Mouse (Mus musculus): ENCODE results near the gene Gm17018. TPM values are rescaled to one million over a fixed set of nuclear protein-coding genes. Genes with fewer than 3 reads are reported as not detected.

Gm17018 gene
- polyA plus RNA-seq, 1 experiment from 2014 or later: 53.7 TPM

DNA sequence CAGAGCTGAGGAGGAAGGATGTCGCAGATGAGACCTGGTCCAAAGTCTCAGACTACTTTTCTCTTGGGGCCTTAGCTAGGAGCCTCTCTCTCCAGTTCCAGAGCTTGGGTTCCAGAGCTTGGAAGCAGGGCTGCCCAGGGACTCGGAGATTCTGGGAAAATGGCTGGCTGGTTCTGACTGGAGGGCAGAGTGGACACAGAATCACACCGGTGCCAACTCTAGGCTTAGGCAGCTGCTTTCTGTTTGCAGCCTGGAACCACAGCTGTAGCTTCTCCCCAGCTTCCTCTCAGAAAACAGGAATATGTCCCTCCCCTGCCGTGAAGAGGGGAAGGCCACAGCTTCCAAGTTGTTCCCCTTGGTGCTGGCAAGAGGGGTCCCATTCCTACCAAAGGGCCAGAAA lies 10.5 kb upstream of the Gm17018 start:
- H3K9ac ChIP-seq: no peak overlapping the region
- no peaks in the 10 kb centered on the region for H3K9me3 ChIP-seq (replicated peaks)
- no peak overlapping the region for H3K4me2 ChIP-seq (replicated peaks)
- ATAC-seq (ENCODE audit: insufficient number of reproducible peaks, low FRiP score, low TSS enrichment, low read depth): no peak
- 63% methylated on average over 4 of the region's 4 CpGs for WGBS
- no peak overlapping the region for H3K27ac ChIP-seq (replicated peaks)
- peaks cover 2% of the 10 kb centered on the region for H3K4me1 ChIP-seq
- no peak overlapping the region for H3K4me3 ChIP-seq (replicated peaks)
- peaks cover 16% of the 10 kb centered on the region for H3K27me3 ChIP-seq
- H3K36me3 ChIP-seq: peaks cover 27% of the 10 kb centered on the region

DNA sequence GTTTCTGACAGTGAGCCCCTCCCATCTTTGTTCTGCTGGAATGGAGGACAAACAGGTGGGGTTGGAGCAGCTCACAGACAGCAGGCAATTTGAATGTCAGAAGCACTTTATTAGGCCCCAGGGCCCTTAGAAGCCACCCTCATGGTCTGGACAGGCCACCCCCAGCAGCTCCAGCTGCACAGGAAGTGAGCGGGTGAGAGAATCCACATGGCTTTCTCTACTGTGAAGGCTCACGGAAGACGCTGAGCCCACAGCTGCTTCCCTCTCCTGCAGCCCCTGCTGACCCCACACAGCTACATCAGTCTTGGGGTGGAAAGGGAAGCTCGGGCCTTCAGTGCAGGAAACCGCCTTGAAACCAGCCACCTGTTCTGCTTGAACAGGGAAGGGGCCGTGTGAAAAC lies 8.2 kb upstream of the Gm17018 start:
- H3K9me3 ChIP-seq (replicated peaks): no peaks in the 10 kb centered on the region
- no peak overlapping the region for H3K4me3 ChIP-seq (replicated peaks)
- H3K36me3 ChIP-seq: peaks cover 34% of the 10 kb centered on the region
- no peak for ATAC-seq (ENCODE audit: insufficient number of reproducible peaks, low FRiP score, low TSS enrichment, low read depth)
- no peak overlapping the region for H3K9ac ChIP-seq
- no peak overlapping the region for H3K27ac ChIP-seq (replicated peaks)
- 49% methylated on average over 6 of the region's 6 CpGs for WGBS
- H3K4me2 ChIP-seq (replicated peaks): no peak overlapping the region
- no peaks in the 10 kb centered on the region for H3K4me1 ChIP-seq
- H3K27me3 ChIP-seq: peaks cover 5% of the 10 kb centered on the region; the same call in 1 of the 2 replicates

DNA sequence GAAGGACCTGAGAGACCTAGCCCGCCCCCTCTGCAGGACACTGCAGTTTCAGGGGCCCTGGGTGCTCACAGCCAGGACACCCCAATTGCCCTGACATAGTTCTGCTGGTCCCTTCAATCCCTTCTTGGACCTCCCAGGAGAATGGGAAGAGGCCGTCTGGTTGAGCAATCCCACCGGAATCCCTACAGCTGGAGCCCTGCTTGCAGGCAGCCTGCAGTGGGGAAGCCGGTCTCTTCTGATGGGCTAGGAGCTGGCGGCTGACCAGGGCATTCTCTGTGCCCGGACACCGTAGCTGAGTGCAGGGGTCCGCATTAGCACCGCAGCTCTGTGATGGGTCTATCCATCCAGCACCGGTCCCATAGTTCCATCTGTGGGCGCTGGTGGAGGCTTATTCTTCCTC lies 6.3 kb upstream of the Gm17018 start:
- peaks cover 37% of the 10 kb centered on the region for H3K36me3 ChIP-seq
- no peak overlapping the region for H3K4me2 ChIP-seq (replicated peaks)
- H3K9me3 ChIP-seq (replicated peaks): no peaks in the 10 kb centered on the region
- H3K27me3 ChIP-seq: peaks cover 3% of the 10 kb centered on the region; the same call in 1 of the 2 replicates
- H3K9ac ChIP-seq: no peak overlapping the region
- H3K27ac ChIP-seq (replicated peaks): no peak overlapping the region
- H3K4me1 ChIP-seq: no peaks in the 10 kb centered on the region
- ATAC-seq (ENCODE audit: insufficient number of reproducible peaks, low FRiP score, low TSS enrichment, low read depth): no peak
- no peak overlapping the region for H3K4me3 ChIP-seq (replicated peaks)
- WGBS: 92% methylated on average over 11 of the region's 11 CpGs

DNA sequence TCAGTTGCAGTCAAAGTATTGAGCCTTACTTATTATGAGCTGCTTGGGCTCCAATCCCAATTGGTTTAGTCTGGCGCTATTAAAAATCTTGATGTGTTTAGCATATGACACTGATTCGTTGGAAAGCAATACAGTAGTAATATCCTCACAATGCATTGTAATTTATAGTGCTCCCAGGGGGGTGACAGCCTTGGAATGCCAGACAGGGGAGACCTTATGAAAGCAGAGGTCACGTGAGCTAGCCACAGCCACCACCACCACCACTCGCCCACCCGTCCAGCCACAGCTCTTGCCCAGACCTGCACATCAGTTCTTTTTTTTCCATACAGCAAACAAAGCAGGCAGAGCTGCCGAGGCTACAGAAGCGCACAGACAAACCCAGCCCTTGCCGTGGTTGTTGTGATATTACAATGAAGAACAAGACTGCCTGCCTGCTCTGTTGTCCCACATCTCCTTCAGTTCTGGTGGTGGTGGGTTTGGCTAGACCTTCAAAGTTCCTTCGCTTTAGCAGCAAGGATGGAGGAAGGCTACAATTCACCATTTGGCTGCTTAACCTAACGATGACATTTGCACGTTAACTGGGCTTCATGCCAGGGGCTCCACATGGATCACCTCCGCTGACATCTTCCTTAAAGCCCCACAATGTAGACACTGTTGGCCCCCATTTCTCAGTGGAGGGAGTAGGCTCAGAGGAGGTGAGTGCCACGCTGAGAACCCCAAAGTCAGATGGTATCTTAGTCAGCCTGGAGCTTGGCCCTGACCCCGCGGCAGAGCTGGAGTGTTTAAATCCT lies 5.7 kb downstream of the Gm17018 start:
- Histone ChIP-seq H3K4me1 (peaks cover 26% of the 10 kb centered on the region), H3K9me3 (replicated peaks) (no peaks in the 10 kb centered on the region), H3K36me3 (no peaks in the 10 kb centered on the region), H3K27me3 (no peaks in the 10 kb centered on the region), H3K27ac (replicated peaks) (no peak overlapping the region), H3K4me3 (replicated peaks) (no peak overlapping the region), H3K9ac (no peak overlapping the region), H3K4me2 (replicated peaks) (no peak overlapping the region)
- 48% methylated on average over 15 of the region's 15 CpGs for WGBS
- ATAC-seq (ENCODE audit: insufficient number of reproducible peaks, low FRiP score, low TSS enrichment, low read depth): no peak

DNA sequence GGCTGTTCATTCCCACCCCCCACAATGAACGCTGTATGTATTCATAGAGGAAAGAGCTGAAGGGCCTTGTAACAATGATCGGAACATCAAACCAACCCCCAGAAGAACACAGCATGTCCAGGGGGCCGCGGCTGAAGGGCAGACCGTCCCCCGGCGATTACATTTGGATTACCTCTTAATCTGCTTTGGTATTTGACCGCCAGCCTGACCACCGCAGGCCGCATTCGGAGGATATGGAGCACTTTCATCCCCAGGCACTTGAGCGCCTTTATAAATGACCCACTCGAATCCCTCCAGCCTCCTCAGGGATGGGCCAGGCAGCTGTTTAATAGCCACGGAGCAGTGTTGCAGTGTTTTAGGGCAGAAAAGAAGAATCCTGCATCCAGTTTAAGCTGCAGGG lies 7.0 kb downstream of the Gm17018 start:
- H3K4me2 ChIP-seq (replicated peaks): no peak overlapping the region
- H3K27ac ChIP-seq (replicated peaks): no peak overlapping the region
- WGBS: 27% methylated on average over 14 of the region's 14 CpGs
- no peak overlapping the region for H3K4me3 ChIP-seq (replicated peaks)
- H3K9me3 ChIP-seq (replicated peaks): no peaks in the 10 kb centered on the region
- H3K9ac ChIP-seq: no peak overlapping the region
- no peak for ATAC-seq (ENCODE audit: insufficient number of reproducible peaks, low FRiP score, low TSS enrichment, low read depth)
- peaks cover 24% of the 10 kb centered on the region for H3K4me1 ChIP-seq
- no peaks in the 10 kb centered on the region for H3K27me3 ChIP-seq
- H3K36me3 ChIP-seq: 0 out of 2 replicates have a peak, but pooled peaks cover 2% of the 10 kb centered on the region

DNA sequence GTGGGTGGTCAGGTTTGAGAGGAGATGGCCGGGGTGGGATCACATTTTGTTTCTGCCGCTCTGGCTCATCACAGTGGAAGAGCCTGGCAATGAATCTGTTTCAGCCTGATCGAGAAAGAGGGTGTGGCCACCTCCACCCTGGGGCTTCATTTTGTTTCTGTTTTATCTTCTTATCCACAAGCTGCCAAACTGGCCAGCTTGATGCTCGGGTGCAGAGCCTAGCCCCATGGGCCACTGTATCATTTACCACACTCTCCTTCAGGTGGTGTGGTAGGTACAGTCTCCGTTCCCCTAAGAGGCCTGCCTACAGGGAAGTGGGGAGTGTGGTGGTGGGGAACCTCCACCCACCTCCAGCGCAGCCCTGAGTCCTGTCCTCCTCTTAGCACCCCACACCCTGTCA lies 12.6 kb downstream of the Gm17018 start:
- no peaks in the 10 kb centered on the region for H3K27me3 ChIP-seq
- no peak overlapping the region for H3K27ac ChIP-seq (replicated peaks)
- H3K9me3 ChIP-seq (replicated peaks): no peaks in the 10 kb centered on the region
- no peak overlapping the region for H3K4me2 ChIP-seq (replicated peaks)
- H3K36me3 ChIP-seq: peaks cover 17% of the 10 kb centered on the region
- 64% methylated on average over 6 of the region's 6 CpGs for WGBS
- ATAC-seq (ENCODE audit: insufficient number of reproducible peaks, low FRiP score, low TSS enrichment, low read depth): no peak
- no peak overlapping the region for H3K4me3 ChIP-seq (replicated peaks)
- H3K9ac ChIP-seq: no peak overlapping the region
- peaks cover 37% of the 10 kb centered on the region for H3K4me1 ChIP-seq

DNA sequence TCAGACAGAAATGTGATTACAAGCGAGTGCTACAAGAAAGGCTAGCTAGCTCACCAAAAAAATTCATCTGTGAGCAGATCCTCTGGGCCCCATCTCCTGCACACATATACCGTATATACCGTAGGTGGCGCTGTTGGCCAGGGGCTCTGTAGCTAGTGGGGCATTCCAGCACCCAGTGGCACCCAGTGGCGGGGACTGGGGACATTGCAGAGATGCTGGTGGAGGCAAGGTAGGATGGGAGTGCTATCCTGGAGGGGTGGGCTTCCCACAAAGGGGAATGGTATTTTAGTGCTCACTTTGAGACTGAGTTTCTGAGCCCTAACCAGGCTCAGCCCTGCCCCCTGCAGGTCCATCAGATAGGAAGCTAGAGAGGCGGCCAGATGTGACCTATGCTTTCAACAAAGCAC lies 13.4 kb downstream of the Gm17018 start:
- ATAC-seq (ENCODE audit: insufficient number of reproducible peaks, low FRiP score, low TSS enrichment, low read depth): no peak
- WGBS: 21% methylated on average over 6 of the region's 6 CpGs
- H3K9me3 ChIP-seq (replicated peaks): no peaks in the 10 kb centered on the region
- H3K4me3 ChIP-seq (replicated peaks): no peak overlapping the region
- H3K4me2 ChIP-seq (replicated peaks): no peak overlapping the region
- peaks cover 26% of the 10 kb centered on the region for H3K36me3 ChIP-seq
- no peak overlapping the region for H3K9ac ChIP-seq
- peaks cover 36% of the 10 kb centered on the region for H3K4me1 ChIP-seq
- no peaks in the 10 kb centered on the region for H3K27me3 ChIP-seq
- H3K27ac ChIP-seq (replicated peaks): no peak overlapping the region

DNA sequence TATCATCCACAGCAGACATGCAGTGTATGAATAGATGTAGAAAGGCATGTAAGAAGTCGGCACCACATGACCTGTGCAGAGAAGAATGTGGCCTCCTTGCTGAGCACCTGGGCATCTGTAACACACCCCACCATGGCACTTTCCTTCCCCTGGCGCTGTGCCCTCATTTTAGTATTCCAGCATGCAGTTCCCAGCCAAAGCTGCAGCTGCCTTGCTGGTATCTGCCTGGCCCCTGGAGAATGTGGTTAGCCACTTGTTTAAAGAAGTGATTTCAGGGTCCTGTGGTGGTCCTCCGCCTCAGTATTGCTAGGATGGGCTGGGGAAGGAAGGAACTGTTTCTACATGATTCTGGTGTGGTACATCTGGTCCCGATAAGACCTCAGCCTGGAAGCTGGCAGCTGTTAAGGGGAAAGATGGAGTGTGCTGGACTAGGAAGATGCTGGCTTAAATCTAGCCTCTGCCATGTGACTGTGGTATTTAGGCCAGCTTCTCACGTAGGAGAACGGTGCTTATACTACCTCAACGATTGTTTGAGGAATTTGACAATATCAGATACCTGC lies 14.0 kb downstream of the Gm17018 start:
- no peak overlapping the region for H3K4me3 ChIP-seq (replicated peaks)
- no peaks in the 10 kb centered on the region for H3K27me3 ChIP-seq
- 42% methylated on average over 7 of the region's 7 CpGs for WGBS
- H3K9me3 ChIP-seq (replicated peaks): no peaks in the 10 kb centered on the region
- no peak for ATAC-seq (ENCODE audit: insufficient number of reproducible peaks, low FRiP score, low TSS enrichment, low read depth)
- no peak overlapping the region for H3K9ac ChIP-seq
- H3K27ac ChIP-seq (replicated peaks): no peak overlapping the region
- peaks cover 36% of the 10 kb centered on the region for H3K4me1 ChIP-seq
- peaks cover 31% of the 10 kb centered on the region for H3K36me3 ChIP-seq
- H3K4me2 ChIP-seq (replicated peaks): no peak overlapping the region

DNA sequence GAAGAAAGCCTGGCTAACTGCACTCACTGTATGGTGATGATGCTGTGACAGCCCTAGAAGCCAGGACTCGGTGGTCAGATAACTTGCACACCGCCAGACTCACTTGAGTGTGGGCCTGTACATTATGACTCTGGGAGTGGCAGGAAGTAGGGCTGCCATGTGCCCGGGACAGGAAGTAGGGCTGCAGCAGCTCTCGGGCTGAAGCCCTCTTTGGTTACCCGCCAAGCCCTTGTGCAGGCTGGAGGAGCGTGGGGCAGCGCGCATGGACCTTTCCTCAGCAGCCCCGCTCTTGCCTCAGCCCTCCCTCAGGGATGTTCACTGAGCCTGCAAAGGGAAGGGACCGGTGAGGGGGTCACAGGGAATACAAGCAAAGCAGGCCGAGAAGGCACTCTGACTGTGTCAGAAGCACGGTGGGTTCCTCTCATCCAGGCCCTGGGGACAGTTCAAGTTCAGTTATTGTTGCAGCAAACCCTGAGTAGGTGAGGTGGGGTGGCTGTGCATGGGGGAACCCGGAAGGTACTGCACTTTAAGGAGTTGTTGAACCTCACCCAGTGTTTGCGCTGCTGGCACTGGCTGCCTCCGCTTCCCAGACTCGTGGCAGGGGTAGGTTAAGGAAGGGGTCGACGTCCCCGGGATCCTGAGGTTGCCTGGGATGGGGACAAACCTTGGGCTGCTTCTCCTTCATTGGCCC lies 14.7 kb downstream of the Gm17018 start:
- H3K27me3 ChIP-seq: no peaks in the 10 kb centered on the region
- H3K4me3 ChIP-seq (replicated peaks): no peak overlapping the region
- no peaks in the 10 kb centered on the region for H3K9me3 ChIP-seq (replicated peaks)
- H3K4me2 ChIP-seq (replicated peaks): no peak overlapping the region
- H3K4me1 ChIP-seq: peaks cover 36% of the 10 kb centered on the region
- WGBS: 37% methylated on average over 19 of the region's 19 CpGs
- peaks cover 34% of the 10 kb centered on the region for H3K36me3 ChIP-seq
- 0 out of 2 replicates have a peak overlapping the region, but pooled peaks have one; percentile 39 for H3K27ac ChIP-seq (replicated peaks)
- H3K9ac ChIP-seq: no peak overlapping the region
- ATAC-seq (ENCODE audit: insufficient number of reproducible peaks, low FRiP score, low TSS enrichment, low read depth): no peak

DNA sequence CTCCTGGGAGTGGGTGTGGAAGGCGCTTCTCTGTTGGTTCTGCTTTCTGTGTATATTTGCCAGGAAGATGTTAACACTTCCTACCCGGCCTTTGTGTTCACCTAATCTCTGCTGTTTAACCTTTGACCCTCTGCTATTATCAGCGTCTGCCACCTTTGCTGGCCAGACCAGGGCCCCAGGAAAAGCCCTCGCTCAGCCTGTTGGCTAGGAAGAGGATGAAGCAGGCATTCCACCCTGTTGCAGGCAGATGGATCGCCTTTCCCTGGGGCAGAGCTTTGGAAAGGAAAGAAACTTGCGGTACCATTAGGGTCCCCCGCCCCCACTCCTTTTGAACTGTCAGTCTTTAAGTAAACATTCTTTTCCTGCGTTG lies 15.2 kb downstream of the Gm17018 start:
- H3K9me3 ChIP-seq (replicated peaks): no peaks in the 10 kb centered on the region
- H3K4me3 ChIP-seq (replicated peaks): no peak overlapping the region
- WGBS: 17% methylated on average over 8 of the region's 8 CpGs
- peaks cover 34% of the 10 kb centered on the region for H3K36me3 ChIP-seq
- peaks cover 36% of the 10 kb centered on the region for H3K4me1 ChIP-seq
- no peak overlapping the region for H3K27ac ChIP-seq (replicated peaks)
- no peak overlapping the region for H3K9ac ChIP-seq
- H3K4me2 ChIP-seq (replicated peaks): no peak overlapping the region
- no peaks in the 10 kb centered on the region for H3K27me3 ChIP-seq
- no peak for ATAC-seq (ENCODE audit: insufficient number of reproducible peaks, low FRiP score, low TSS enrichment, low read depth)

DNA sequence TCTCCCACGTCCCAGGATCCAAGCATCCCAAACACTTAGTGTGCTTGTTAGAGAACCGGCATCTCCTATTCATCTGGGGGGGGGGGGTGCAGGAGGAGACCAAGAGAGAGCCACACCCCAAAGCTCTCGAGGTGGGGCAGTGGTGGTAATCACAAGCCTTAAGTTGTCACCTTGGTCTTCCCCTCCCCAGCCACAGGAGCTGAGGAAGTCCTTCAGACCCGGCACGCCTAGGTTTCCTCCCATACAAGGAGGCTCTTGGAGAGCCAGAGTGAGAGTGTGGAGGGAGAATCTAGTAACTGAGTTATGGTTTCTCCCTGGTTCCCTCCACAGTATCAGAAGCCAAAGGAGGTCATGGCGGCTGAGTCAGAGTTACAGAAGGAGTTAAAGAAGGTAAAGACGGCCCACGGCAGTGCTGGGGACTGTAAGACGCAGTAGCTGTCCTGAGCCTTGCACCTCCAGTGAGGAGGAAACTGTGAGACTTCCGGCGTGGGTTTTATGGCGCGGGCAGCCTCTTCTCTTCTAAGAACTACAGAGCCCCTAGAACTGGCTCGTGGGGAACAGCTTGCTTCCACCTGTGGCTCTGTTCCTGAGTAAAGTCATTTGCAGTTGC lies 16.8 kb downstream of the Gm17018 start:
- WGBS: 75% methylated on average over 14 of the region's 14 CpGs
- H3K27me3 ChIP-seq: no peaks in the 10 kb centered on the region
- no peak overlapping the region for H3K4me3 ChIP-seq (replicated peaks)
- H3K4me1 ChIP-seq: peaks cover 41% of the 10 kb centered on the region
- H3K4me2 ChIP-seq (replicated peaks): no peak overlapping the region
- no peak for ATAC-seq (ENCODE audit: insufficient number of reproducible peaks, low FRiP score, low TSS enrichment, low read depth)
- no peak overlapping the region for H3K9ac ChIP-seq
- H3K27ac ChIP-seq (replicated peaks): no peak overlapping the region
- no peaks in the 10 kb centered on the region for H3K9me3 ChIP-seq (replicated peaks)
- H3K36me3 ChIP-seq: peaks cover 40% of the 10 kb centered on the region

All from embryonic facial prominence, embryonic 15.5 days (tissue).